Mouse (Mus musculus): ENCODE measurements at regions not wholly inside any gene's neighbourhood (a gene's known extent, or its start where the extent isn't known, plus 50 kb on each side); places are given as distances from the start of the nearest gene placed in this dataset.

DNA sequence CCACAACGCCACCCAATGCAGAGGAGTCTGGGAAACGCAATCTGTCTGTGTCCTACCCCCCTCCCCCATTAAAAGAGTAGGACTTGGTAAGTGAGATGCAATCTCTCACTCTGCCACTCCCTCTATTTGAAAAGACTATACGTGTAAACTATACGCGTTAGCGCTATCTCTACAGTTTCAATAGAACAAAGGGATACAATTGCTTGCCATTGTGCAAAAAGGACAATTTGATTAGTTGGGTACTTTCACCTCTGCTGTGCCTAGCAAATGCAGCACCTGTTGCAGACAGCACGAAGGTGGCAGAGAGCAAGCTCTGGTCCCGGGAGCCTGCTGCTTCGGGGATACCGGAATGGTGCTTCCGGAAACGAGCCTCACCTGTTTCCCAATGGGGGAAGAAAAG lies 137.5 kb upstream of the Btg1 start:
- Histone ChIP-seq H3K27ac (replicated peaks) (no peak overlapping the region), H3K4me3 (replicated peaks) (no peak overlapping the region), H3K9ac (no peak overlapping the region), H3K4me1 (replicated peaks) (no peaks in the 10 kb centered on the region), H3K9me3 (replicated peaks) (no peaks in the 10 kb centered on the region), H3K27me3 (no peaks in the 10 kb centered on the region), H3K36me3 (replicated peaks) (no peaks in the 10 kb centered on the region), H3K4me2 (no peak overlapping the region)
- no peak for ATAC-seq (ENCODE audit: insufficient read depth)
- 68% methylated on average over 12 of the region's 12 CpGs for WGBS (ENCODE audit: insufficient replicate concordance)

DNA sequence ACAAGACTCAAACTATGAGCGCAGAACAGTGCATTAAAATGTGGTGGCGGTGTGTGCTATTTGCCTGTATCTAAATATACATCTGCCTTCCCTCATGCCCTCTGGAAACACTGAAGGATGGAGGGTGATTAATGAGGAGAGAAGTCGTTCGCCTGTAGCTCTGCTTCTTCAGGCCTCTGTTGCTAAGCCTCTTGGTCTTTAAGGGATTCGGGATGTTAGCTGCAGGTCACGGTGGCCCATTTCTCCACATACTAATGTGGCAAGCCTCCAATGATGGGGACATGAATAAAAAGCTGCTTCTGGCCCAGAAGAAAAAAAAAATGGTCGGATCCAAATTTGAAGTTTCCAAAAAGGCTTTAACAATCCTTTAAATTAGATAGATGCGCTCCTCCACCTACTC lies 137.0 kb upstream of the Btg1 start:
- Histone ChIP-seq H3K9ac (no peak overlapping the region), H3K27me3 (no peaks in the 10 kb centered on the region), H3K9me3 (replicated peaks) (no peaks in the 10 kb centered on the region), H3K36me3 (replicated peaks) (no peaks in the 10 kb centered on the region), H3K27ac (replicated peaks) (no peak overlapping the region), H3K4me2 (no peak overlapping the region), H3K4me1 (replicated peaks) (no peaks in the 10 kb centered on the region), H3K4me3 (replicated peaks) (no peak overlapping the region)
- WGBS (ENCODE audit: insufficient replicate concordance) = 66% methylated on average over 8 of the region's 8 CpGs
- no peak for ATAC-seq (ENCODE audit: insufficient read depth)

DNA sequence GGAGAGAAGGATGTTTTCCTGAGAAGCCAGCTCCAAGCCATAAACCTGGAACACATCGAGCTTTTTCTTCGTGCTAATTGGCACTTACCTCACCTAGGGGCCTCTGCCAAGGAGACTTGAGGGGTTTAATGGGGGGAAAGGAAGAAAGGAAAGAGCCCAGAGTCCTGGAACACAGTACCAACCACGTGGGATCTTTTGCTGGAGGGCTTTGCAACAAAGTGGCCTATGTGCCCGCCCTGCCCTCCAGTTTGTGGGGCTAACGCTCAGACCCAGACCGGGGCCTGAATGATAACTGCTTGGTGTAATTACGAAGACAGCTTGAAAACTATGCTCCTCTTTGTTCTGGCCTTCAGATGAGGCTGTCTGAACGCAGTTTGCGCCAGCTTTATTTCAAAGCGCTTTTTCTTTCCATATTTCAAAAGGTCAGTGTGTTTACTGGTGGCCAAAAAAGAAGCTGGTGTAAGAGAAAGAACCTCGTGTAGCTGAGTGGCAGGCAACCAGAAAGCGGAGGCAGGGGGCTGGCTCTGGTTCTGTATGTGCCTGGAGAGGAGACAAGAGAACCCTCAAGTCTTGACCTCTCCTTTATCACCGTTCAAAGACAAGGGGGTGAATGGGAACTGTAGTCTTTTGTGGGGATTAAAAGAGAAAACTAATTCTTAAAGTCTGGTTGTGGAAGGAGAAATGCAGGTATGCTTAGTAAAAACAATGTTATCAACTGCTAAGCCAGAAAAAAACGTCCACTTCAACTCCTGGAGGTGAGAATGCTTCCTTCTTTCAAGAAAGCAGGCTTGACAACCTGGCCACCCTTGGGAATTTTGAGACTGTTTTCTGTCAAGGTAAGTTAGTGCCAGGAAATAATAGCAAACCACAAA lies 136.1 kb upstream of the Btg1 start:
- H3K4me1 ChIP-seq (replicated peaks) = no peaks in the 10 kb centered on the region
- ATAC-seq (ENCODE audit: insufficient read depth) = no peak
- H3K4me2 ChIP-seq = no peak overlapping the region
- H3K36me3 ChIP-seq (replicated peaks) = no peaks in the 10 kb centered on the region
- no peak overlapping the region for H3K9ac ChIP-seq
- H3K27ac ChIP-seq (replicated peaks) = no peak overlapping the region
- no peaks in the 10 kb centered on the region for H3K9me3 ChIP-seq (replicated peaks)
- 54% methylated on average over 14 of the region's 14 CpGs for WGBS (ENCODE audit: insufficient replicate concordance)
- H3K4me3 ChIP-seq (replicated peaks) = no peak overlapping the region
- no peaks in the 10 kb centered on the region for H3K27me3 ChIP-seq

DNA sequence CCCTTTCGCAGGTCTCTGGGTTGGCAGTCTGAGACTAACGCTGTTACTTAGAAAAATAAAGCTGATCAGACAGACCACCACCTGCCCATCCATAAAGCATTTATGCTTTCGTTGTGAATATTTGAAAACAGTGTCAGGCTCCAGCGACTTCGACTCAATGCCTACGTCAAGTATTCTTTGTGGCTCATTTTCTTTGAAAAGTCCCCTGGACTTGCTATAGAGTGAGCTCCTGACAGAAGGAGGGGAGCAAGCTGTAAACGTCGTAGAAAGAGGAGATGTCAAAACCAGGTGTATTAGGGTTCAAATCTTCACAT lies 135.5 kb upstream of the Btg1 start:
- Histone ChIP-seq H3K9ac (no peak overlapping the region), H3K9me3 (replicated peaks) (no peaks in the 10 kb centered on the region), H3K27ac (replicated peaks) (no peak overlapping the region), H3K4me1 (replicated peaks) (no peaks in the 10 kb centered on the region), H3K4me3 (replicated peaks) (no peak overlapping the region), H3K36me3 (replicated peaks) (no peaks in the 10 kb centered on the region), H3K4me2 (no peak overlapping the region), H3K27me3 (no peaks in the 10 kb centered on the region)
- ATAC-seq (ENCODE audit: insufficient read depth) = no peak
- 58% methylated on average over 8 of the region's 8 CpGs for WGBS (ENCODE audit: insufficient replicate concordance)

DNA sequence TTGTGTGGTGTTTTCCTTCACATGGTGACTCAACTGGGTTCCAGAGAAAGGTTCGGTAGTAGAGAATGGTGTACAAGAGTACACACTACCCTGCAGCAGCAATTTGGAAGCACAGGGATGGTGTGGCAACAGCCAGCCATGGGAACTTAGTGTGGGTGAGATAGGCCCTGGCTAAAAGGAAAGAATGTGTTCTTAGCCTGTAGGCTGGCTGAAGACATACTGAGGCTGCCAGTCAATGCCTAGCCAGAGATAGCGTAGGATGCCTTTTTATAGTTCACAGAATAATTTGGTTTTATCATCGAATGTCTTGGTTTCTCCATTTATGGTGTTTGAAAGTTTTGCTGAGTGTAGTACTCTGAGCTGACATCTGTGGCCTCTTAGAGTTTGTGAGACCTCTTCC lies 130.1 kb upstream of the Btg1 start:
- no peak overlapping the region for H3K9ac ChIP-seq
- no peak for ATAC-seq (ENCODE audit: insufficient read depth)
- no peaks in the 10 kb centered on the region for H3K36me3 ChIP-seq (replicated peaks)
- WGBS (ENCODE audit: insufficient replicate concordance) = 69% methylated on average over 3 of the region's 3 CpGs
- no peak overlapping the region for H3K4me2 ChIP-seq
- no peak overlapping the region for H3K27ac ChIP-seq (replicated peaks)
- no peaks in the 10 kb centered on the region for H3K27me3 ChIP-seq
- no peaks in the 10 kb centered on the region for H3K4me1 ChIP-seq (replicated peaks)
- H3K4me3 ChIP-seq (replicated peaks) = no peak overlapping the region
- no peaks in the 10 kb centered on the region for H3K9me3 ChIP-seq (replicated peaks)

DNA sequence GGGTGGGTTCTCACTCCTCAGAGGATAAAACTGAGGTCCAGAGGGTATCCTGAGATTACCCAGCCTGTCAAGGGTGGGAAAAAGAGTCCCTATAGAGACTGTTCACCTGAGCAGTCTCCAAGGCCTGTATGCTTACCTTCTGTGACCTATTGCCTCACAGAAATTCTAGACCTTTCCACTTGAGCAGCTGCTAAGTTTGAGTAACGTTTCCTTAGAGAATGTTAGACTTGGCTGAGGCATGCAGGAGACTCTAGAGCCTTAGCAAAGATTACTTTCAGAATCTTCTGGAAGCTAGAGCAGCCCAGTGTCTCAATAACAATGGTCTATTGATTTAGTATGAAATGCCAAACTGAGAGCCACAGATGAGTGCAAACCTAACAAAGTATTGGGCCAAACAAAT lies 123.1 kb upstream of the Btg1 start:
- H3K27me3 ChIP-seq = no peaks in the 10 kb centered on the region
- H3K4me1 ChIP-seq (replicated peaks) = no peaks in the 10 kb centered on the region
- ATAC-seq (ENCODE audit: insufficient read depth) = no peak
- no peak overlapping the region for H3K9ac ChIP-seq
- whole genome bisulfite sequencing (ENCODE audit: insufficient replicate concordance) = 39% methylated on average over 1 of the region's 1 CpGs
- H3K4me3 ChIP-seq (replicated peaks) = no peak overlapping the region
- H3K36me3 ChIP-seq (replicated peaks) = no peaks in the 10 kb centered on the region
- no peaks in the 10 kb centered on the region for H3K9me3 ChIP-seq (replicated peaks)
- H3K27ac ChIP-seq (replicated peaks) = no peak overlapping the region
- H3K4me2 ChIP-seq = no peak overlapping the region

DNA sequence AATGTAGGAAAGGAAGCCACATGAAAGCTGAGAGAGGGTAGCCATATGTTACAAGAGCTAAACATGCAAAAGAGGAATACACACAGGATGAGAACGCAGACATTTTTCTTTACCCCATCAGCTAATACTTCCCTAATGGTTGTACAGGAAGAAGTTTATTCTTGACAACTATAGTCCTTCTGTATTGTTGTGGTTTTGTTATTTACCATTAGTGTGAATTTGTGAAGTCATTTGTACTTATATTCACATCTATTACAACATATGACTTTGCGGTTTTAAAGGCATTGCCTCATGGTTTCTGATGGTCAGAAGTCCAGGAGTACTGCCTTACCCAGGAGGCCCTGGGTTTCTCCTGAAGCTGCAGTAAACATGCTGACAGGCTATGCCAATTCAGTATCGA lies 120.1 kb upstream of the Btg1 start:
- H3K36me3 ChIP-seq (replicated peaks) = no peaks in the 10 kb centered on the region
- H3K9ac ChIP-seq = no peak overlapping the region
- no peaks in the 10 kb centered on the region for H3K9me3 ChIP-seq (replicated peaks)
- no peaks in the 10 kb centered on the region for H3K4me1 ChIP-seq (replicated peaks)
- no peaks in the 10 kb centered on the region for H3K27me3 ChIP-seq
- no peak overlapping the region for H3K4me3 ChIP-seq (replicated peaks)
- 60% methylated on average over 3 of the region's 3 CpGs for WGBS (ENCODE audit: insufficient replicate concordance)
- H3K4me2 ChIP-seq = no peak overlapping the region
- H3K27ac ChIP-seq (replicated peaks) = no peak overlapping the region
- no peak for ATAC-seq (ENCODE audit: insufficient read depth)

DNA sequence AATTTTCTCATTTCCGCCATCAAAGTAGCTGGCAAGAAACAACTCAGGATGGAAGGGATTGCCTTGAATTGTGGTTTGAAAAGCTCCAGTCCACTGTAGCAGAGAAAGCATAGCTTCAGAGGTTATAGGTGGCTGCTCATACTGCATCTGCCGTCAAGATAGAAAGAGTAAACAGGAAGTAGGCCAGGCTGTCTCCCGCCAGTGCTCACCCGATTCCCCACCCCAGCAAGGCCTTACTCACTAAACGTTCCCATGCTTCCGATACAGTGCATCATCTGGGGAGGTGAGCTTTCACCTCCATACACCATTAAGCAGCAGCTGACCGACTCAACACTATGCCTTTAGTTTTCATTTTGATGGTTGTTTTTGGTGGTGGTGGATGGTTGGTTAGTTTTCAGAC lies 119.3 kb upstream of the Btg1 start:
- H3K27ac ChIP-seq (replicated peaks) = no peak overlapping the region
- no peaks in the 10 kb centered on the region for H3K4me1 ChIP-seq (replicated peaks)
- no peak overlapping the region for H3K9ac ChIP-seq
- no peak overlapping the region for H3K4me3 ChIP-seq (replicated peaks)
- no peak for ATAC-seq (ENCODE audit: insufficient read depth)
- no peaks in the 10 kb centered on the region for H3K36me3 ChIP-seq (replicated peaks)
- 57% methylated on average over 7 of the region's 7 CpGs for WGBS (ENCODE audit: insufficient replicate concordance)
- no peak overlapping the region for H3K4me2 ChIP-seq
- no peaks in the 10 kb centered on the region for H3K27me3 ChIP-seq
- no peaks in the 10 kb centered on the region for H3K9me3 ChIP-seq (replicated peaks)

DNA sequence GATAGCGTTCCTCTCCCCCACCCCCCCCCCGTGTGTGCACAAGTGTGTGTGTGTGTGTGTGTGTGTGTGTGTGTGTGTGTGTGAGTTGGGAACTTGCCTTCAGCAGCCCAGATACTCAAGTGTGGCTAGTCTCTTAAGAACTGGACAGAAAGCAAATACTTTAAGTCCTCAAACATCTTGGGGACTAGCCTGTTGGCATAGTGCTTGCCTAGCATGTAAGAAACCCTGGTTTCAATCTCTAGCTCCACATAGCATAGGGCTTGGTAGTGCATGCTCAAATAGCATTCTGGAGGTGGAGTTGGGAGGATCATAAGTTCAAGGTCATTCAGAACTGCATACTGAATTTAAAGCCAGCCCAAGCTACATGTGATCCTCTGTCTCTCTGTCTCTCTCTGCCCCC lies 117.5 kb upstream of the Btg1 start:
- Histone ChIP-seq H3K4me1 (replicated peaks) (no peaks in the 10 kb centered on the region), H3K4me2 (no peak overlapping the region)
- WGBS (ENCODE audit: insufficient replicate concordance) = 47% methylated on average over 2 of the region's 2 CpGs

DNA sequence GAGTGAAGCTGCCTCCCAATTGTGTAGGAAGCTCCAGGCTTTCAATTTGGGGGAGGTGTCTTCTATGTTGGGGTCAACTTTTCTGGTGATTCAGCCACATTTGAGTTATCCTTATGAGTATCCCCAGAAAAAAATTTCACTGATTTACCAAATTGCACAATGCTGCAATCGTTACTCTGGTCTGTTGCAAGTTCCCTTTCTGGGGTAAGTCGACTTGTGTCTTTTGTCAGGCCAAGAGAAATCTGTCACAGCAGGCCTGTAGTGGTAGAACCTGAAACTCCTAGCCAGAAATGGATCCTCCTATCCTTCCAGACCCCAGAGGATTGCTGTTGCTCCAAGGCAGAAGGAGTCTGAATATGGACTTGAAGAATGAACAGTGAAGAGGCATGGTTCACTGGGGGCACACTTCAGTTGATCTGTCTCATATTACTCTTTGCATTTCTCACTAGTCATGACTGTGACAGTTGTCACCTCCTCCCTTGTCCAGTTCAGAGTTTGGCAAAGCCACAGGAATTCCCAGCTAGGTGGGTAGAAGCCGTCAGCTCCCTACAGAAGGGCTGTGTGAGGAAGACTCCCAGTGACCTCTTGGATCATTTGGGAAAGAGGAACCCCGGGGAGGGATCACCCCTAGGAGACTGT lies 114.6 kb upstream of the Btg1 start:
- no peak overlapping the region for H3K4me2 ChIP-seq
- no peaks in the 10 kb centered on the region for H3K36me3 ChIP-seq (replicated peaks)
- WGBS (ENCODE audit: insufficient replicate concordance) = 32% methylated on average over 4 of the region's 4 CpGs
- H3K9ac ChIP-seq = no peak overlapping the region
- no peak overlapping the region for H3K27ac ChIP-seq (replicated peaks)
- no peaks in the 10 kb centered on the region for H3K27me3 ChIP-seq
- no peak overlapping the region for H3K4me3 ChIP-seq (replicated peaks)
- H3K4me1 ChIP-seq (replicated peaks) = no peaks in the 10 kb centered on the region
- ATAC-seq (ENCODE audit: insufficient read depth) = no peak
- no peaks in the 10 kb centered on the region for H3K9me3 ChIP-seq (replicated peaks)

More for the DNA sequence above, 117.5 kb upstream of the Btg1 start:
- Histone ChIP-seq H3K9ac (no peak overlapping the region), H3K27me3 (no peaks in the 10 kb centered on the region), H3K4me3 (replicated peaks) (no peak overlapping the region), H3K27ac (replicated peaks) (no peak overlapping the region), H3K9me3 (replicated peaks) (no peaks in the 10 kb centered on the region), H3K36me3 (replicated peaks) (no peaks in the 10 kb centered on the region)
- ATAC-seq (ENCODE audit: insufficient read depth) = no peak

DNA sequence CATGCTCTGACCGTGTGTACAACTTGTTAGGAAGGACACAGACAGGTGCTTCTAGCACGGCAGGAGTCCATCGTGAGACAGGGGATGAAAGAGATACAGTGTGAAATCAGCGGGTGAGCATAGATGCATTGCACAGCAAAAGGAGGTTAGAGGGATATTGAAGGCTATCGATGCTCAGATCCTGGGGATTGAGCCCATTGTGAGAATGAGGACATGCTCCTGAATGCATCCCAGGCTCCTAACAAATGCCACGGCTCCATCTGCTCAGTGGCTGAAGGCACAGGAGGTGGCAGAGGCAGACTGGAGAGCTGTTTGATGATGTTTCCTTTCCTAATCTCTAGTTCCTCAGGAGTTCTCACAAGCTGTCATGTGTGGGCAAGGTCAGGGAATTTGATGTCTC lies 114.1 kb upstream of the Btg1 start:
- H3K9me3 ChIP-seq (replicated peaks) = no peaks in the 10 kb centered on the region
- no peak overlapping the region for H3K9ac ChIP-seq
- H3K4me1 ChIP-seq (replicated peaks) = no peaks in the 10 kb centered on the region
- no peaks in the 10 kb centered on the region for H3K27me3 ChIP-seq
- H3K4me2 ChIP-seq = no peak overlapping the region
- no peak overlapping the region for H3K27ac ChIP-seq (replicated peaks)
- no peak for ATAC-seq (ENCODE audit: insufficient read depth)
- no peak overlapping the region for H3K4me3 ChIP-seq (replicated peaks)
- H3K36me3 ChIP-seq (replicated peaks) = no peaks in the 10 kb centered on the region
- WGBS (ENCODE audit: insufficient replicate concordance) = 53% methylated on average over 6 of the region's 6 CpGs

DNA sequence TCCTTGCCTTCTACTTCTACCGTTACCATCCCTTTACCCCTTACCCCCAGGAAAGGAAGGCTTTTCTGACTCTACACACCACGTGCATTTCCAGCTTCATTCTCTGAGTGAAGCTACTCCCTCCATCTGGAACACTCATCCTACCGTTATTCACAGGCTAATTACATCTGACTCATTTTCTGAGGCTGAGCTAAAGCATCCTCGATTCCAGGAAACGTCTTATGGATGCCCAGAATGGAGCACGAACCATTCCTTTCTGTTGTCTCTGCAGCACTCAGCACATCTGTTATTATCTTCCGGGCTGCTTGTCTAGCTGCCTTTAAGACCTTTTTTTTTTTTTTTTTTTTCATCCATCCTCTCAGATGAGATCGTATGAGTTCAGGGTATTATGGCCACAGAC lies 112.5 kb upstream of the Btg1 start:
- WGBS (ENCODE audit: insufficient replicate concordance) = 71% methylated on average over 8 of the region's 8 CpGs
- no peak for ATAC-seq (ENCODE audit: insufficient read depth)
- H3K4me3 ChIP-seq (replicated peaks) = no peak overlapping the region
- H3K4me2 ChIP-seq = no peak overlapping the region
- H3K4me1 ChIP-seq (replicated peaks) = no peaks in the 10 kb centered on the region
- no peaks in the 10 kb centered on the region for H3K27me3 ChIP-seq
- H3K9me3 ChIP-seq (replicated peaks) = no peaks in the 10 kb centered on the region
- H3K36me3 ChIP-seq (replicated peaks) = no peaks in the 10 kb centered on the region
- H3K27ac ChIP-seq (replicated peaks) = no peak overlapping the region
- H3K9ac ChIP-seq = no peak overlapping the region
